Mouse (Mus musculus) heart, embryonic 16.5 days (tissue): ENCODE data around the gene Odf2l. TPM values are rescaled to one million over a fixed set of nuclear protein-coding genes. Genes with fewer than 3 reads are reported as not detected.

Experiments used
- ATAC-seq: fragments of 200-750 bp; cut with Nextera tagmentation; replicated peaks from 2 replicates; pipeline ENCODE4 v1.8.0; 2017; ENCODE audit warnings: moderate number of reproducible peaks; ENCODE audit not compliant: insufficient read depth, low FRiP score; ENCODE audit errors: extremely low read depth
- H3K27ac ChIP-seq: fragments of 300-500 bp; sonication (generic); 2 replicates; pipeline ENCODE4 v1.5.1; 2014; ENCODE audit warnings: mild to moderate bottlenecking, low read length, control low read depth, moderate library complexity
- H3K27me3 ChIP-seq: fragments of 300-500 bp; sonication (generic); 2 replicates; pipeline ENCODE4 v1.6.1; 2014; ENCODE audit warnings: low read length, mixed read lengths; ENCODE audit not compliant: control insufficient read depth, insufficient read depth
- H3K36me3 ChIP-seq: fragments of 300-500 bp; sonication (generic); 2 replicates; pipeline ENCODE4 v1.6.1; 2014; ENCODE audit not compliant: control insufficient read depth, insufficient read depth
- H3K4me1 ChIP-seq: fragments of 300-500 bp; sonication (generic); 2 replicates; pipeline ENCODE4 v1.6.1; 2014; ENCODE audit warnings: low read length, mixed read lengths; ENCODE audit not compliant: control insufficient read depth, insufficient read depth
- H3K4me2 ChIP-seq: fragments of 300-500 bp; sonication (generic); 2 replicates; pipeline ENCODE4 v1.6.1; 2014; ENCODE audit warnings: low read depth, mild to moderate bottlenecking, control low read depth, low read length
- H3K4me3 ChIP-seq: fragments of 300-500 bp; sonication (generic); 2 replicates; pipeline ENCODE4 v1.5.1; 2014; ENCODE audit warnings: mild to moderate bottlenecking, control low read depth, low read length
- H3K9ac ChIP-seq: fragments of 300-500 bp; sonication (generic); 2 replicates; pipeline ENCODE4 v1.6.1; 2014; ENCODE audit warnings: low read length, control low read depth
- H3K9me3 ChIP-seq: fragments of 300-500 bp; sonication (generic); replicated peaks from 2 replicates; pipeline ENCODE4 v1.6.1; 2016; ENCODE audit warnings: low read length; ENCODE audit not compliant: control insufficient read depth
- WGBS: fragments of 180-500 bp; shearing (Covaris S2); extraction: QIAGEN DNeasy Blood & Tissue Kit; methylation state at CpG from one replicate; pipeline ENCODE4 v1.1.7; 2014; 5-methylcytosine and 5-hydroxymethylcytosine counted together
- polyA plus RNA-seq: library from polyadenylated mRNA; unstranded; fragments of >200 nt; fragmentation: Nextera tagmentation; extraction: Ambion mirVana; gene quantifications from 2 replicates; pipeline ENCODE4 v1.2.1, GENCODE M21; 2015

Gene Odf2l
- 11.3 and 13.0 TPM in 2 replicates for polyA plus RNA-seq

DNA sequence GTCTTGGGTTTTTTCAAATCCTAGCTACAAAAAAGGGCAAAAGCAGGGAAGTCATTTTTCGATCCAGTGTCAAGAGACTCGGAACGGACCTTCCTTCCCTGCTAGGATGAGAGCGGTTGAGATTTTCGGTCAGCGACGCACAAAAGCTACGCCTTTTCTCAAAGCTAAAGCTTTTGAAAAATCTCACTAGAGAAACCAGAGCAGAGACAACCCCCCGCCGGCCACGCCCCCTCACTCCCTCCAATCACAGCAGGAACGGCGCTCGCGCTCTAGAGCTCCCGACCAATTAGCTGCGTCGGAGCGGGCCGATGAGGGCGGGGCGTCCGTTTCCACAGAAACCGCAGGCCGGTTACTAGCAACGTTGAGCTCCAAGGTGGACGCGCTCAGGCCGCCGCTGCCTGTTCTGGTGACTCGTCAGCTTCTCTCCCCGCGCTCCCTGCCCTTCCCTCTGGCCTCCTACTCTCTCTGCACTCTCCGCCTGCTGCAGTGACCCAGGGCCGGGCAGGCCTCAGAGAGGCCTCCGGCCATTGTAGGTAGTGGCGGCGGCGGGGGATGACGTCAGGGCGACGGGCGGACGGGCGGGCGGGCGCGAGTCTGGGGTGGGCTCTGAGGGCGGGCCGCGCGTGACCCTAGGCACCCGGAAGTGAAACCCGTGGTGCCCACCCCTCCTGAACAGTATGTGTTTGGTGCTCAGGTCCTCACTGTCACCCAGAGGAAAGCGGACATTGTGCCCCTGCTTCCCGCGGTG, at the start of gene Odf2l:
Gene Odf2l, plus strand, starts transcription at position 335 of the 748 bp plus-strand sequence.
- Histone ChIP-seq H3K9ac (peak within 1 kb of the TSS; percentile 95), H3K27me3 (no peaks in the 10 kb centered on the region), H3K4me1 (peaks cover 5% of the 10 kb centered on the region; the same call in 1 of the 2 replicates), H3K36me3 (no peaks in the 10 kb centered on the region), H3K4me2 (peak within 1 kb of the TSS; percentile 77), H3K27ac (peak within 1 kb of the TSS; percentile 99), H3K9me3 (no peaks in the 10 kb centered on the region), H3K4me3 (peak within 1 kb of the TSS; percentile 89)
- peak; percentile 99 for ATAC-seq
- WGBS: under 1% methylated on average over 57 of the region's 57 CpGs

DNA sequence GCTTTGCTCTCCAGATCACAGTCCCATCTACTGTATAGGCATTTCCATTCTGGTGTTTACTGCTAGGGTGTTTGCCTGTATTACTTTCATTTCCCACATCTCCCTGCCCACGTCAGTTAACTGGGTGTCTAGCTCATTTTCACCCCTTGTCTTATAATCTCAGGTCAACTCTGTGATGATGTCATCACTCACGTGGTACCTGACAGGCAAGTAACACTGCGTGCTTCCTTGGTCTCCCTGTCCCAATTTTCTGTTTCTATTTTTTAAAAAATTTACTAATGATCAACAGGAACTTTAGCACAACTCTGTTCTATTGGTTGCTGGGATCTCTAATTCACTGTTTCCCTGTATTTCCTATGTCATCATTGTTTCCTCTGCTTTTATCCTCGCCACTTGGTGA, 49.4 kb upstream of the Odf2l start:
- Histone ChIP-seq H3K9ac (no peak overlapping the region), H3K27ac (no peak overlapping the region), H3K4me1 (no peaks in the 10 kb centered on the region), H3K9me3 (no peaks in the 10 kb centered on the region), H3K4me3 (no peak overlapping the region), H3K36me3 (no peaks in the 10 kb centered on the region), H3K4me2 (no peak overlapping the region), H3K27me3 (no peaks in the 10 kb centered on the region)
- 70% methylated on average over 4 of the region's 4 CpGs for WGBS
- ATAC-seq: no peak

DNA sequence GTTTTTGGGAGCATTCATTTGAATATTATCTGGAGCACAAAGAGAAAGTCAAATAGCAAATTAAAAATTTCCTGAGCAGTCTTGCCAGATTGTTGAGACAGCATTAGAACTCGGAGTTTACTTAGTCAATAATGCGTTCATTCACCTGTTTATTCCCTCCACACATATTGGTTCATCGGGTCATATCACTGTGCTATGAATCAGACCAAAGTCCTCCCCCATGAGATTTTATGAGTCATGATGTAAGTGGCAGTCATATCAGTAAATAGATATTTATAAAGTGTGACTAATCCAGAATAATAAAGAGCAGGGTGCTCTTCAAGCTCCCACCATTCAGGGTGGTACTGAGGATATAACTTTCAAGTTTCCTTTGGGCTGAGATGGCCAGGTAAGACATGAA, 46.0 kb upstream of the Odf2l start:
- no peak for ATAC-seq
- H3K9me3 ChIP-seq: no peaks in the 10 kb centered on the region
- H3K4me2 ChIP-seq: no peak overlapping the region
- no peak overlapping the region for H3K9ac ChIP-seq
- no peaks in the 10 kb centered on the region for H3K4me1 ChIP-seq
- no peak overlapping the region for H3K27ac ChIP-seq
- WGBS: 89% methylated on average over 3 of the region's 3 CpGs
- H3K36me3 ChIP-seq: no peaks in the 10 kb centered on the region
- no peak overlapping the region for H3K4me3 ChIP-seq
- no peaks in the 10 kb centered on the region for H3K27me3 ChIP-seq

DNA sequence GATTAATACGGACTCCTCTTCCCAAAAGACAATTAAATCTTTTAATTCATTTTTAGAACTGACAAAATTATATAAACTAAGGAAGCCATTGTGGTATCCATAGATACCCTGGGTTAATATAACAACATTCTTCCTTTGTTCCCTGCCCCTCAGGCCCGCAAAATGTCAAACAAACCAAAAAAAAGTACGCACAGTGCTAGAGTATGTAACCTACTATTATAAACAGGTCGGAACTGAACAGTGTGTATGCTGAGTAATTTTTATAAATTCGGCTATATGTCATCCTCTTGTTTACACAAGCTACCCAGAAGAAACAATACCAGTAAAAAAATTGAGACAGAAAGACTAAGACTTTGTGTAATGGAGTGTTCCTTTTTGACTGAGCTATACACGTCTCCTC, 40.0 kb upstream of the Odf2l start:
- ATAC-seq: no peak
- Histone ChIP-seq H3K9me3 (no peaks in the 10 kb centered on the region), H3K36me3 (no peaks in the 10 kb centered on the region), H3K9ac (no peak overlapping the region), H3K4me1 (no peaks in the 10 kb centered on the region), H3K27ac (no peak overlapping the region), H3K27me3 (no peaks in the 10 kb centered on the region), H3K4me2 (no peak overlapping the region), H3K4me3 (no peak overlapping the region)
- WGBS: 77% methylated on average over 6 of the region's 6 CpGs

DNA sequence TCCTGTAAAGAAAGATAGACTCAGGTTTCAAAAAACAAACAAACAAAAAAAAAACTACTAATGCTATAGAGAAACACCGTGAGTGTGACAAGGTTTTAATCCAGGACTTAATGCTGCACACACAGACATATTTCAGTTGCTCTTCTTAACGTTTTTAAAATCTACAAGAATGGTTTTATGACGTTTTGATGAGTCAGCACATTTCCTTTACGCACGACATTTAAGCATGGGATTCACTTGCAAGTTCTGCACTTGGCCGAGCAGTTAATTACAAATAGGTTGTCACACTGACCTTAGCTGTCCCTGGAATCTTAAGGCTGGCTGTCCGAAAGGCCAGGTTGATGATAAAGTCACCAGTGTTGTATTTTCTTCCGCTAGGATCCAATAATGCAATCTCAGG, 37.5 kb upstream of the Odf2l start:
- no peak overlapping the region for H3K4me3 ChIP-seq
- H3K27ac ChIP-seq: no peak overlapping the region
- no peak overlapping the region for H3K4me2 ChIP-seq
- H3K36me3 ChIP-seq: no peaks in the 10 kb centered on the region
- no peaks in the 10 kb centered on the region for H3K27me3 ChIP-seq
- H3K9me3 ChIP-seq: no peaks in the 10 kb centered on the region
- no peak overlapping the region for H3K9ac ChIP-seq
- H3K4me1 ChIP-seq: no peaks in the 10 kb centered on the region
- ATAC-seq: no peak
- whole genome bisulfite sequencing: 75% methylated on average over 8 of the region's 8 CpGs

DNA sequence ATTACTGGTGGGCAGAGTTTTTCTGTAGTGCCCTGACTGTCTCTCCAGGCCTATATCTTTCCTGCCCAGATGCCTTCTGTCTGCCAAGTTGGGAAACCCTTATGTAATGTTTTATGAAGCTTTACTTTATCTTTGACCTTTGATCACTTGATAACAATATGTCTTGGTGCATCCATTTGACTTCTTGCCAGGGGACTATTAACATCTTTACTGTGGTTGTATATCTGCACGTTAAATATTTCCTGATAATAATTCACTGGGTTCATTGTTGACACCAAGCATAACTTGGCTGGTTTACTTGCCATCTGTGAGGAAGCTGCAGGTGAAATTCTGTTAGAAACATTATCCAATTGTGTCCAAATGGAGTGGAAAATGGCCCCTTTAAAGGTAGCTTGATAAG, 35.3 kb upstream of the Odf2l start:
- Histone ChIP-seq H3K36me3 (no peaks in the 10 kb centered on the region), H3K9me3 (no peaks in the 10 kb centered on the region), H3K4me2 (no peak overlapping the region), H3K4me1 (no peaks in the 10 kb centered on the region), H3K27ac (no peak overlapping the region), H3K4me3 (no peak overlapping the region), H3K9ac (no peak overlapping the region), H3K27me3 (no peaks in the 10 kb centered on the region)
- ATAC-seq: no peak
- 76% methylated on average over 1 of the region's 1 CpGs for WGBS

DNA sequence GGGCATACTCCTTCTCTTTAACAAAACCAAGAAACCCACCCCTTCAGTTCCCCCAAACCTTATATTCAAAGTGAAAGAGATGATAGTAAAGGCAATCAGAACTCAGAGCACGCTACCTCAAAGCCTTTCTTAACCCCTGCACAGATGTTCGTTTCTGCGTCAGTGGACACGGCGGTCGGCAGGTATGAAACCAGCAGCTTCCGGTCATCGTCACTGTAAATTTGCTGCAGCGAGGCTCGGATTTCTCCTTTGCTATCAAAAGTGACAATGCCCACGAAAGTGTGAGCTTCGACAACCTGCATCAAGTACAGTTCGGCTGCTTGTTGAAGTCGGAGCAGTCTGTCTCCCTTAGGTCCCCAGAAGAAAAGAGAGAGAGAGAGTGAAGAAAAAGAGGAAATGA, 32.2 kb upstream of the Odf2l start:
- ATAC-seq: no peak
- no peak overlapping the region for H3K4me3 ChIP-seq
- H3K27ac ChIP-seq: no peak overlapping the region
- no peaks in the 10 kb centered on the region for H3K9me3 ChIP-seq
- H3K4me2 ChIP-seq: no peak overlapping the region
- H3K9ac ChIP-seq: no peak overlapping the region
- H3K36me3 ChIP-seq: no peaks in the 10 kb centered on the region
- H3K4me1 ChIP-seq: no peaks in the 10 kb centered on the region
- no peaks in the 10 kb centered on the region for H3K27me3 ChIP-seq
- 89% methylated on average over 14 of the region's 14 CpGs for WGBS

DNA sequence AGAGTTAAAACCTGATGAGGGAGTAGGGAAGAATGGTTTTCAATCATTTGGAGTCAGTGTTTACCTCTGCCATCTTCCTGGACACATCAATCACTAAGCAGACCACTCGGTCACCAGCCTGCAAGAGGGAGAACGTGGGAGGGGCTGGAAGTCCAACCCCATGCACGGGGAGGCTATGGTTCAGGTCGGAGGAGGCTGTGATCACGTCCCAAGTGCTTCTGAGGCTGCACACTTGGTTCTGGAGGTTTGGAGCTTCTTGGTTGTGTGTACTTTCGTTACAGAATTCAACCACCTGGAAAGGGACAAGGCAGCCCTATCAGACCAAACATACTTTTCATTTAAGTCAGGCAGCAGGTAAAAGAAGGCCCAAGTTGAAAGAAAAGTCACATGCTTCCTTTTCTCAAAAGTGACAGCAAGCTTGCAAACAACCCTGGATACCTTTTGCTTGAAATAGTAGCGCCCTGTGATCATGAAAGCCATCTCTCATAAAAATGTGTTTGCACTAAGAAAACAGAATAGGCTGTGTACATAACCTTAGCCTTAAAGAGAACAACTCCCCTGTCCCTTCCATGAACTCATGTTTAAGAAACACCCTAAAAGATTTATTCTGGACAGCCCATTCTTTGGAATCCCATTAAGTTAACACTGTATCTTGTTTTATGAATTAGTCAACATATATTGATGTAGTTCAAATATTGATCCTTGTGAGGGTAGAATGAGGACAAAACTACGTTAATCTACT, 30.4 kb upstream of the Odf2l start:
- no peak for ATAC-seq
- WGBS: 63% methylated on average over 8 of the region's 8 CpGs
- H3K36me3 ChIP-seq: no peaks in the 10 kb centered on the region

DNA sequence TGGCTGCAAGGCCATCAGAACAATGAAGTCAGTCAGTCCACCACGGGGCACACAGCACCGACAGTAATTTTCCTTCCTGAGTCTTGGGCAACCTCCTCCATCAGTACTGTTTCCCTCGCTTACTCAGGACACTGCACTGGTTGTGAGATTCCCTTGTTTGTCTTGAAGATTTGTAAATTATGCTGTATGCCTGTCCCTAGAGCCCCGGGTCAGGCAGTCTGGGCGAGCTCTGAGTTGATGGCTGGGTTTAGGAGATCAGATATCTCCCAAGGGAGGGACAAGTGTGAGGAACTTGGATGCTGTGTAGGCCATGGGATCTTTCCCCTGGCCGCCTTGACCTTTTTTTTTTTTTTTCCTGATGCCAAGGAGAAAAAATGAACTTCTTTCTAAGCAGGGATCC, 19.1 kb upstream of the Odf2l start, which contains the start of gene Clca2:
Gene Clca2, minus strand, starts transcription at position 153 of the 400 bp plus-strand sequence.
- H3K4me2 ChIP-seq: no peak within 1 kb of the TSS
- no peaks in the 10 kb centered on the region for H3K27me3 ChIP-seq
- no peaks in the 10 kb centered on the region for H3K9me3 ChIP-seq
- ATAC-seq: no peak
- peak within 1 kb of the TSS; percentile 25; the same call in 1 of the 2 replicates for H3K27ac ChIP-seq
- H3K36me3 ChIP-seq: no peaks in the 10 kb centered on the region
- H3K4me1 ChIP-seq: no peaks in the 10 kb centered on the region
- H3K4me3 ChIP-seq: no peak within 1 kb of the TSS
- no peak within 1 kb of the TSS for H3K9ac ChIP-seq
- WGBS: 56% methylated on average over 6 of the region's 6 CpGs

More for the DNA sequence above, 30.4 kb upstream of the Odf2l start:
- H3K9me3 ChIP-seq: no peaks in the 10 kb centered on the region
- no peak overlapping the region for H3K27ac ChIP-seq
- H3K4me3 ChIP-seq: no peak overlapping the region
- H3K4me2 ChIP-seq: no peak overlapping the region
- no peak overlapping the region for H3K9ac ChIP-seq
- no peaks in the 10 kb centered on the region for H3K4me1 ChIP-seq
- no peaks in the 10 kb centered on the region for H3K27me3 ChIP-seq
